Mouse (Mus musculus): ENCODE measurements around the gene Crk.

DNA sequence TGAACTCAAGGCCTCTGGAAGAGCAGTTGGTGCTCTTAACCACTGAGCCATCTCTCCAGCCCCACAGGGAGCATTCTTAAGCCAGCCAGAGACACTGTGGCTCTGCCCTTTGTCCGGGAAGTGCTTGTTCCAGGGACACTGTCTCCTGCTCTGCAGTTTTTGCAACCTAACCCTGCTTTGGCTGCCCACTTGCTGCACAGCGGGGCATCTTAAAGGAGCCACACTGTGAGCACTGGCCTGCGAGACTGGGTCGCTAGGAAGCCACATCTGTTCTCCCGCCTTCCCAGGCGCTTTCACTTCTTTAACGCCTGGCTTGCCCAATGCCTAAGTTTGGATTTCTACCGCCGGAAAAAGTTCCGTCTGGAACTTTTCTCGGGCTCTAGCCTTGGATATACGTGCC lies 36.5 kb downstream of the Crk start:
- TF ChIP-seq CTCF (IDR thresholded peaks at IDR 0.05; ENCODE audit: low read depth, low read length) (no peak), POLR2A (IDR thresholded peaks at IDR 0.05; ENCODE audit: extremely low read depth, insufficient read depth, low read length) (no peak)
